Mouse (Mus musculus): Measurements from ENCODE around the gene Haus5. TPM values are rescaled to one million over a fixed set of nuclear protein-coding genes. Genes with fewer than 3 reads are reported as not detected.

Haus5 gene
- polyA plus RNA-seq, 1 experiment from 2014 or later = 31.5 TPM

GRCm38 (mm10) chr7:30604944-30605343 is 59.9 kb downstream of the Haus5 start:
- WGBS (ENCODE audit: insufficient replicate concordance) = 59% methylated on average over 8 of the region's 8 CpGs
- no peak for ATAC-seq (ENCODE audit: insufficient read depth)
- H3K27ac ChIP-seq (replicated peaks) = no peak overlapping the region

DNA sequence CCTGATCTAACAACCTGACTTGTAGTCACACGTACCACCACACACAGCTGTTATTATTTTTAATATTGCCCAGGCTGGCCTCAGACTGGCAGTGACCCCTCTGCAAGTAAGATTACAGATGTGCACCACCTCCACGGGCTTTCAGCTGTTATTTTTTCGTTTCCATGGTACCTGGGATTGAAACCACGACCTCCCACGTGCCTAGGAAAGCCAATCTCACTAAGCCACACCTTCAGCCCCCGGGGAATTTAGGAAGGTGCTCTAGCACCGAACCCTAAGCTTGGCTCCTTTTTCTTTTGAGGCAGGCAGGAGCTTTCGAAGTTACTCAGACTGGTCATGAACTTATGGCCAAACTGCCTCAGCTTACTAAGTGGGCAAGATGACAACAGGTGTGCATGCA is 60.4 kb downstream of the Haus5 start:
- Histone ChIP-seq H3K4me1 (replicated peaks) (peaks cover 11% of the 10 kb centered on the region), H3K27me3 (no peaks in the 10 kb centered on the region; the same call in 1 of the 2 replicates), H3K36me3 (replicated peaks) (no peaks in the 10 kb centered on the region), H3K4me3 (replicated peaks) (no peak overlapping the region), H3K27ac (replicated peaks) (no peak overlapping the region), H3K9ac (no peak overlapping the region), H3K4me2 (no peak overlapping the region), H3K9me3 (replicated peaks) (no peaks in the 10 kb centered on the region)
- 47% methylated on average over 8 of the region's 8 CpGs for WGBS (ENCODE audit: insufficient replicate concordance)
- ATAC-seq (ENCODE audit: insufficient read depth) = no peak

More at GRCm38 (mm10) chr7:30604944-30605343, 59.9 kb downstream of the Haus5 start:
- Histone ChIP-seq H3K36me3 (replicated peaks) (no peaks in the 10 kb centered on the region), H3K4me2 (no peak overlapping the region), H3K9me3 (replicated peaks) (no peaks in the 10 kb centered on the region), H3K4me1 (replicated peaks) (peaks cover 6% of the 10 kb centered on the region), H3K27me3 (no peaks in the 10 kb centered on the region; the same call in 1 of the 2 replicates), H3K4me3 (replicated peaks) (no peak overlapping the region), H3K9ac (no peak overlapping the region)

Other genes with a start within 250 kb of the Haus5 start
- gene Hcst, start 245.1 kb downstream of the Haus5 start, polyA plus RNA-seq (2015; fragmentation: Nextera tagmentation; extraction: Ambion mirVana) = 6.7 and 7.0 TPM in 2 replicates
- 1.6 and 1.8 TPM in 2 replicates for gene Nfkbid, start 243.3 kb downstream of the Haus5 start, polyA plus RNA-seq (2015; fragmentation: Nextera tagmentation; extraction: Ambion mirVana)
- gene Aplp1, start 219.5 kb downstream of the Haus5 start, polyA plus RNA-seq (2015; fragmentation: Nextera tagmentation; extraction: Ambion mirVana) = 5.3 and 6.2 TPM in 2 replicates
- gene Kirrel2, start 207.3 kb downstream of the Haus5 start, polyA plus RNA-seq (2015; fragmentation: Nextera tagmentation; extraction: Ambion mirVana) = 0.03 and 0.37 TPM in 2 replicates
- gene Nphs1, start 206.7 kb downstream of the Haus5 start, polyA plus RNA-seq (2015; fragmentation: Nextera tagmentation; extraction: Ambion mirVana) = 0.10 TPM in 1 of 2 replicates, not detected in the other
- 57.8 and 78.4 TPM in 2 replicates for gene Prodh2, start 171.4 kb downstream of the Haus5 start, polyA plus RNA-seq (2015; fragmentation: Nextera tagmentation; extraction: Ambion mirVana)
- 2.6 and 3.0 TPM in 2 replicates for gene Arhgap33, start 129.9 kb downstream of the Haus5 start, polyA plus RNA-seq (2015; fragmentation: Nextera tagmentation; extraction: Ambion mirVana)
- gene Hspb6, start 112.8 kb downstream of the Haus5 start, polyA plus RNA-seq (2015; fragmentation: Nextera tagmentation; extraction: Ambion mirVana) = 4.9 and 5.3 TPM in 2 replicates
- 2.0 and 2.7 TPM in 2 replicates for gene Proser3, start 112.7 kb downstream of the Haus5 start, polyA plus RNA-seq (2015; fragmentation: Nextera tagmentation; extraction: Ambion mirVana)
- 23.4 and 26.1 TPM in 2 replicates for gene Lin37, start 105.2 kb downstream of the Haus5 start, polyA plus RNA-seq (2015; fragmentation: Nextera tagmentation; extraction: Ambion mirVana)
- gene U2af1l4, start 101.7 kb downstream of the Haus5 start, polyA plus RNA-seq (2015; fragmentation: Nextera tagmentation; extraction: Ambion mirVana) = 32.4 and 35.4 TPM in 2 replicates
- gene Gm49396, start 101.7 kb downstream of the Haus5 start, polyA plus RNA-seq (2015; fragmentation: Nextera tagmentation; extraction: Ambion mirVana) = 3.4 and 4.1 TPM in 2 replicates
- 60.6 and 65.5 TPM in 2 replicates for gene Psenen, start 101.4 kb downstream of the Haus5 start, polyA plus RNA-seq (2015; fragmentation: Nextera tagmentation; extraction: Ambion mirVana)
- 2.3 and 2.8 TPM in 2 replicates for gene Igflr1, start 99.6 kb downstream of the Haus5 start, polyA plus RNA-seq (2015; fragmentation: Nextera tagmentation; extraction: Ambion mirVana)
- gene Kmt2b, start 76.3 kb downstream of the Haus5 start, polyA plus RNA-seq (2015; fragmentation: Nextera tagmentation; extraction: Ambion mirVana) = 2.4 and 2.9 TPM in 2 replicates
- gene Zbtb32, start 66.1 kb downstream of the Haus5 start, polyA plus RNA-seq (2015; fragmentation: Nextera tagmentation; extraction: Ambion mirVana) = 0.17 and 0.22 TPM in 2 replicates
- 0.06 TPM in 1 of 2 replicates, not detected in the other for gene Upk1a, start 52.1 kb downstream of the Haus5 start, polyA plus RNA-seq (2015; fragmentation: Nextera tagmentation; extraction: Ambion mirVana)
- gene Cox6b1, start 38.8 kb downstream of the Haus5 start, polyA plus RNA-seq (2015; fragmentation: Nextera tagmentation; extraction: Ambion mirVana) = 514 and 565 TPM in 2 replicates
- not detected in 2 replicates for gene Etv2, start 29.1 kb downstream of the Haus5 start, polyA plus RNA-seq (2015; fragmentation: Nextera tagmentation; extraction: Ambion mirVana)
- 49.4 and 54.0 TPM in 2 replicates for gene Rbm42, start 14.7 kb downstream of the Haus5 start, polyA plus RNA-seq (2015; fragmentation: Nextera tagmentation; extraction: Ambion mirVana)
- not detected in 2 replicates for gene Pmis2, start 6.6 kb upstream of the Haus5 start, polyA plus RNA-seq (2015; fragmentation: Nextera tagmentation; extraction: Ambion mirVana)
- gene 2200002J24Rik, start 33.9 kb upstream of the Haus5 start, polyA plus RNA-seq (2015; fragmentation: Nextera tagmentation; extraction: Ambion mirVana) = 0.48 and 0.99 TPM in 2 replicates
- gene Atp4a, start 47.2 kb upstream of the Haus5 start, polyA plus RNA-seq (2015; fragmentation: Nextera tagmentation; extraction: Ambion mirVana) = 1.7 and 2.9 TPM in 2 replicates
- gene Tmem147, start 64.5 kb upstream of the Haus5 start, polyA plus RNA-seq (2015; fragmentation: Nextera tagmentation; extraction: Ambion mirVana) = 97.4 and 105 TPM in 2 replicates
- gene Gapdhs, start 78.7 kb upstream of the Haus5 start, polyA plus RNA-seq (2015; fragmentation: Nextera tagmentation; extraction: Ambion mirVana) = not detected in 2 replicates
- 0.12 and 0.61 TPM in 2 replicates for gene Sbsn, start 86.5 kb upstream of the Haus5 start, polyA plus RNA-seq (2015; fragmentation: Nextera tagmentation; extraction: Ambion mirVana)
- gene Dmkn, start 98.8 kb upstream of the Haus5 start, polyA plus RNA-seq (2015; fragmentation: Nextera tagmentation; extraction: Ambion mirVana) = 0.32 and 0.99 TPM in 2 replicates
- gene Krtdap, start 122.9 kb upstream of the Haus5 start, polyA plus RNA-seq (2015; fragmentation: Nextera tagmentation; extraction: Ambion mirVana) = 0.21 and 2.5 TPM in 2 replicates
- 0.94 and 1.2 TPM in 2 replicates for gene Ffar2, start 158.8 kb upstream of the Haus5 start, polyA plus RNA-seq (2015; fragmentation: Nextera tagmentation; extraction: Ambion mirVana)
- not detected in 2 replicates for gene Ffar3, start 191.2 kb upstream of the Haus5 start, polyA plus RNA-seq (2015; fragmentation: Nextera tagmentation; extraction: Ambion mirVana)
- gene Ffar1, start 196.6 kb upstream of the Haus5 start, polyA plus RNA-seq (2015; fragmentation: Nextera tagmentation; extraction: Ambion mirVana) = not detected in 2 replicates
- 0.81 and 0.86 TPM in 2 replicates for gene Cd22, start 215.3 kb upstream of the Haus5 start, polyA plus RNA-seq (2015; fragmentation: Nextera tagmentation; extraction: Ambion mirVana)
- gene Mag, start 249.9 kb upstream of the Haus5 start, polyA plus RNA-seq (2015; fragmentation: Nextera tagmentation; extraction: Ambion mirVana) = 0.32 and 0.39 TPM in 2 replicates

Measured in liver, embryonic 15.5 days (tissue).